Mouse (Mus musculus) c-Kit-positive CD71-negative TER-119-negative erythroid progenitor cells, embryonic 14.5 days (primary cell): ENCODE measurements around the gene Tnfrsf13c.

Experiments
- DNase-seq: peaks from one replicate; pipeline ENCODE4 v3.0.0-alpha.2; 2013; ENCODE audit warnings: low read depth

Gene Tnfrsf13c

GRCm38 (mm10) chr15:82182311-82182710 lies 41.9 kb downstream of the Tnfrsf13c start:
- no peak for DNase-seq

DNA sequence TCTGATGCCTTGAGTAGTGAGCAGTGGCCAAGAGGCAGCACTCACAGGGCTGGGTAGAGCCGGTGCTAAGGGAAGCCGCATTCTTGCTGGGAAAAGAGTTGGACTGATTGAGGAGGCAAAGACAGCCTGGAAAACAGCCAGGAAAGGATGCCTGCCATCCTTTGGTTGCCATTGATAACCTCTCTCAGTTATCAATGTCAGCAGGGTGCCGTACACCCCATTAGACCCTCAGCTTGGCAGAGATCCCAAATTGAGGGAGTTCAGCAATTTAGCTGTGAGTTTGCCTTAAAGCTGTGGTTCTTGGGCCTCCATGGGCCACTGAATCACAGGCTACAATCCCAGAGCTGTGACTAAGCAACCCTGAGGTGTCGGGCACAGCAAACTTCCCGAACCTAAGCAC lies 43.0 kb downstream of the Tnfrsf13c start:
- DNase-seq, result no peak

GRCm38 (mm10) chr15:82177743-82178290 lies 46.4 kb downstream of the Tnfrsf13c start:
- no peak for DNase-seq

- DNase-seq, result no peak
These were observed 49.1 kb downstream of the Tnfrsf13c start for GRCm38 (mm10) chr15:82175091-82175490.

GRCm38 (mm10) chr15:82172648-82173047 lies 51.5 kb downstream of the Tnfrsf13c start:
- no peak for DNase-seq
